Mouse (Mus musculus) stomach, embryonic 15.5 days (tissue): ENCODE data around the gene Pycr1. TPM values are rescaled to one million over a fixed set of nuclear protein-coding genes. Genes with fewer than 3 reads are reported as not detected.

Experiments
- microRNA-seq: library from miRNA; unstranded; fragments of <30 nt; microRNA quantifications from one replicate; pipeline ENCODE4, GENCODE M21; 2016
- polyA plus RNA-seq: library from polyadenylated mRNA; unstranded; fragments of >200 nt; fragmentation: Nextera tagmentation; extraction: Ambion mirVana; gene quantifications from 2 replicates; pipeline ENCODE4 v1.2.1, GENCODE M21; 2015

The Pycr1 gene
- polyA plus RNA-seq, 1 experiment from 2014 or later = 32.5 TPM

Small RNA genes lying within 50 kb of the gene (microRNA-seq; reads per million reads assigned to microRNA genes)
- 1.2 reads per million for gene Mir6936

Other genes with a start within 250 kb of the Pycr1 start
- 28.1 and 29.8 TPM in 2 replicates for gene Nploc4, start 206.1 kb downstream of the Pycr1 start, polyA plus RNA-seq
- gene Tspan10, start 201.1 kb downstream of the Pycr1 start, polyA plus RNA-seq = not detected in 2 replicates
- gene Pde6g, start 190.3 kb downstream of the Pycr1 start, polyA plus RNA-seq = 0.26 TPM in 1 of 2 replicates, not detected in the other
- 15.7 and 16.1 TPM in 2 replicates for gene Oxld1, start 185.7 kb downstream of the Pycr1 start, polyA plus RNA-seq
- 30.5 and 32.2 TPM in 2 replicates for gene Ccdc137, start 185.7 kb downstream of the Pycr1 start, polyA plus RNA-seq
- gene Arl16, start 176.2 kb downstream of the Pycr1 start, polyA plus RNA-seq = 40.0 and 42.7 TPM in 2 replicates
- gene Mrpl12, start 159.2 kb downstream of the Pycr1 start, polyA plus RNA-seq = 157 and 168 TPM in 2 replicates
- gene Slc25a10, start 151.9 kb downstream of the Pycr1 start, polyA plus RNA-seq = 70.7 and 71.4 TPM in 2 replicates
- 1.7 and 2.4 TPM in 2 replicates for gene Gcgr, start 113.1 kb downstream of the Pycr1 start, polyA plus RNA-seq
- 167 TPM in 2 replicates for gene Mcrip1, start 94.0 kb downstream of the Pycr1 start, polyA plus RNA-seq
- gene Ppp1r27, start 92.6 kb downstream of the Pycr1 start, polyA plus RNA-seq = 0.59 TPM in 1 of 2 replicates, not detected in the other
- 954 and 1,026 TPM in 2 replicates for gene P4hb, start 70.5 kb downstream of the Pycr1 start, polyA plus RNA-seq
- gene Arhgdia, start 62.1 kb downstream of the Pycr1 start, polyA plus RNA-seq = 537 and 556 TPM in 2 replicates
- 420 and 451 TPM in 2 replicates for gene Alyref, start 45.4 kb downstream of the Pycr1 start, polyA plus RNA-seq
- 196 and 200 TPM in 2 replicates for gene Anapc11, start 45.3 kb downstream of the Pycr1 start, polyA plus RNA-seq
- 9.8 and 12.1 TPM in 2 replicates for gene Npb, start 35.3 kb downstream of the Pycr1 start, polyA plus RNA-seq
- 183 and 188 TPM in 2 replicates for gene Pcyt2, start 25.8 kb downstream of the Pycr1 start, polyA plus RNA-seq
- gene Sirt7, start 18.5 kb downstream of the Pycr1 start, polyA plus RNA-seq = 38.1 and 39.0 TPM in 2 replicates
- 29.3 and 31.9 TPM in 2 replicates for gene Mafg, start 10.2 kb downstream of the Pycr1 start, polyA plus RNA-seq
- gene Myadml2, start 4.4 kb upstream of the Pycr1 start, polyA plus RNA-seq = 0.28 and 0.44 TPM in 2 replicates
- 3.9 and 4.9 TPM in 2 replicates for gene Notum, start 17.4 kb upstream of the Pycr1 start, polyA plus RNA-seq
- gene Aspscr1, start 29.2 kb upstream of the Pycr1 start, polyA plus RNA-seq = 105 and 113 TPM in 2 replicates
- 155 and 158 TPM in 2 replicates for gene Cenpx, start 70.0 kb upstream of the Pycr1 start, polyA plus RNA-seq
- gene Lrrc45, start 70.2 kb upstream of the Pycr1 start, polyA plus RNA-seq = 55.7 and 57.3 TPM in 2 replicates
- 36.4 and 39.4 TPM in 2 replicates for gene Rac3, start 77.7 kb upstream of the Pycr1 start, polyA plus RNA-seq
- gene Dcxr, start 83.5 kb upstream of the Pycr1 start, polyA plus RNA-seq = 31.6 and 33.5 TPM in 2 replicates
- 54.5 and 82.4 TPM in 2 replicates for gene Cbr2, start 88.3 kb upstream of the Pycr1 start, polyA plus RNA-seq
- gene Hmga1b, start 119.0 kb upstream of the Pycr1 start, polyA plus RNA-seq = 4.3 and 9.3 TPM in 2 replicates
- 35.8 and 40.9 TPM in 2 replicates for gene Rfng, start 140.4 kb upstream of the Pycr1 start, polyA plus RNA-seq
- gene Gps1, start 140.5 kb upstream of the Pycr1 start, polyA plus RNA-seq = 157 and 172 TPM in 2 replicates
- 69.2 and 79.0 TPM in 2 replicates for gene Dus1l, start 152.6 kb upstream of the Pycr1 start, polyA plus RNA-seq
- 45.9 and 46.3 TPM in 2 replicates for gene Fasn, start 180.8 kb upstream of the Pycr1 start, polyA plus RNA-seq